Mouse (Mus musculus) liver, embryonic 13.5 days (tissue): ENCODE results near the gene Bik. TPM values are rescaled to one million over a fixed set of nuclear protein-coding genes. Genes with fewer than 3 reads are reported as not detected.

Source experiments
- ATAC-seq: fragments of 200-750 bp; cut with Nextera tagmentation; 2 replicates; pipeline ENCODE4 v1.8.0; 2017; ENCODE audit warnings: low read depth, mild to moderate bottlenecking, moderate number of reproducible peaks, moderate library complexity
- DNase-seq: peaks from one replicate; pipeline ENCODE4 v3.0.0; 2022
- H3K27ac ChIP-seq: fragments of 300-500 bp; sonication (generic); 2 replicates; pipeline ENCODE4 v1.5.1; 2015; ENCODE audit warnings: moderate library complexity, mild to moderate bottlenecking, inconsistent platforms
- H3K27me3 ChIP-seq: fragments of 300-500 bp; sonication (generic); 2 replicates; pipeline ENCODE4 v1.6.1; 2015; ENCODE audit warnings: mild to moderate bottlenecking, inconsistent platforms
- H3K36me3 ChIP-seq: fragments of 300-500 bp; sonication (generic); 2 replicates; pipeline ENCODE4 v1.6.1; 2015; ENCODE audit warnings: mild to moderate bottlenecking, inconsistent platforms
- H3K4me1 ChIP-seq: fragments of 300-500 bp; sonication (generic); replicated peaks from 2 replicates; pipeline ENCODE4 v1.6.1; 2015; ENCODE audit warnings: inconsistent platforms
- H3K4me2 ChIP-seq: fragments of 300-500 bp; sonication (generic); 2 replicates; pipeline ENCODE4 v1.6.1; 2015; ENCODE audit warnings: inconsistent platforms, mild to moderate bottlenecking, moderate library complexity
- H3K4me3 ChIP-seq: fragments of 300-500 bp; sonication (generic); replicated peaks from 2 replicates; pipeline ENCODE4 v1.5.1; 2015; ENCODE audit warnings: mild to moderate bottlenecking, inconsistent platforms
- H3K9ac ChIP-seq: fragments of 300-500 bp; sonication (generic); 2 replicates; pipeline ENCODE4 v1.6.1; 2015; ENCODE audit warnings: mild to moderate bottlenecking, inconsistent platforms
- H3K9me3 ChIP-seq: fragments of 300-500 bp; sonication (generic); replicated peaks from 2 replicates; pipeline ENCODE4 v1.6.1; 2016; ENCODE audit warnings: inconsistent platforms
- WGBS: fragments of 180-500 bp; shearing (Covaris S2); methylation state at CpG from one replicate; pipeline ENCODE4 v1.1.7; 2015; ENCODE audit not compliant: insufficient replicate concordance; 5-methylcytosine and 5-hydroxymethylcytosine counted together
- microRNA-seq: library from miRNA; unstranded; fragments of <30 nt; microRNA quantifications from one replicate; pipeline ENCODE4, GENCODE M21; 2016
- polyA plus RNA-seq: library from polyadenylated mRNA; unstranded; fragments of >200 nt; fragmentation: Nextera tagmentation; extraction: Ambion mirVana; gene quantifications from 2 replicates; pipeline ENCODE4 v1.2.1, GENCODE M21; 2015

Bik gene
- polyA plus RNA-seq, 1 experiment from 2014 or later: 1.5 TPM

DNA sequence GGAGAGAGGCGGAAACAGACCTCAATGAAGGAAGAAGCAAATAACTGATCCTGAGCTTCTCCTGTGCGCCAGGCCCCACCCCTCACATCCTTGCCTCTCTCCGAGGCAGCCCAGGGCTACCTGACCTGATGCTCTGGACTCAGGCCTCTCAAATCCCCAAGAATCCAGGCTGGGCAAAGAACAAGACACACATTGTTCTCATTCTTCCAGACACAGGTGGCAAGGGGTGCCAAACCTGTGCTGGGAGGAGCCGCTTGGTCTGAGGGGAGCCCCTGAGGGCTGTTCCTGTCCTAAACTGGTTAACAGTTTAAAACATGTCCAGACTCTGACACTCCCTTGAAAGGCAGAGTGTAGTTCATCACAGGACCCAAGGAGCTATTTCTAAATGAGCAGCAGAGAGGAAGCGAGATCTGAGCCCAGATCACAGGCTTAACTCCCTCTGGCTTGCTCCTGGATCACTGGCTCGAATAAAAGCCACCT, 58.1 kb downstream of the Bik start:
- no peak overlapping the region for H3K9ac ChIP-seq
- ATAC-seq (no peak), DNase-seq (no peak)
- peaks cover 29% of the 10 kb centered on the region for H3K4me1 ChIP-seq
- H3K27me3 ChIP-seq: no peaks in the 10 kb centered on the region
- no peak overlapping the region for H3K4me2 ChIP-seq
- peak overlapping the region; percentile 78 for H3K27ac ChIP-seq
- no peak overlapping the region for H3K4me3 ChIP-seq
- peaks cover 13% of the 10 kb centered on the region for H3K9me3 ChIP-seq
- WGBS: 90% methylated on average over 6 of the region's 6 CpGs
- H3K36me3 ChIP-seq: peaks cover 100% of the 10 kb centered on the region

DNA sequence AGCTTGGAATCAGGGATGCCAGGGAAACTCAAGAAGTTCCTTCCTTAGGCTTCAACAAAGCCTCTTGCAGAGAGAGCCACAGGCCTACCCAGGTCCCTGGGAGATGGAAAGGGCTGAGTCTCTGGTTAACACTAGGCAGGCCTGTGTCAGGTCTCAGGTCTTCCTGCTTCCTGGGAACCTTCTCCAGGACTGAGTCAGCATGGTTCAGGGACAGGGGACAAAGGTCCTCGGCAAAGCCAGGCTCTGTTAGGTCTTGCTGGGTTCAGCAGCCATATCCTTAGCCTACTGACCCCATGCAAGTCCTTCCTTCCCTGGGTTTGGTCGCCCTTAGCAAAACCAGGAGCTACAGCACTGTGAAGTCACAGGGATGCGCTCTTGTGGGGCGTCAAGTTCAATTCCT, 64.2 kb downstream of the Bik start:
- peaks cover 56% of the 10 kb centered on the region for H3K36me3 ChIP-seq
- H3K9me3 ChIP-seq: peaks cover 12% of the 10 kb centered on the region
- ATAC-seq (no peak), DNase-seq (no peak)
- 91% methylated on average over 4 of the region's 4 CpGs for WGBS
- peak overlapping the region; percentile 94 for H3K9ac ChIP-seq
- no peaks in the 10 kb centered on the region for H3K27me3 ChIP-seq
- peak overlapping the region; percentile 100 for H3K27ac ChIP-seq
- H3K4me2 ChIP-seq: peak overlapping the region; percentile 98
- peaks cover 53% of the 10 kb centered on the region for H3K4me1 ChIP-seq
- H3K4me3 ChIP-seq: peak overlapping the region; percentile 81; the same call in 1 of the 2 replicates

DNA sequence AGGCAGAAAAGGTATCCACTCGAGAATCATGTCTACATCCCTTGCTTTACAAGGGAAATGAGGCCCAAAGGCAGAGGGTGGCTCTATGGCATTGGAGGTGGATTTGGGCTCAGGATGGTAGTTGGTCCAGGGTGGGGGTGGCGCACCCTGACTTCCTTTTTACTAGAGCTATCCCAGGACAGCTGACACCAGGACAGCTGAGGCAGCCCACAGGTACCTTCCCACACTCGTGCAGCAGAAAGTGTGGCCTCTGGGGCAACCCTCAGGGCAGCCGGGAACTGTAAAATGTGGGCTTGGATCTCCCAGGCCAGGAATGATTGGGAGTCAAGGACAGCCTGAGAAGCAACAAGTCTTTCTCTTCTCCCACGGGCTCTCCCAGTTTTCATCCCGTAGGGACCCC, 65.1 kb downstream of the Bik start:
- WGBS: 39% methylated on average over 6 of the region's 6 CpGs
- ATAC-seq (no peak), DNase-seq (no peak)
- H3K27ac ChIP-seq: peak overlapping the region; percentile 100
- H3K4me2 ChIP-seq: peak overlapping the region; percentile 98
- peaks cover 62% of the 10 kb centered on the region for H3K4me1 ChIP-seq
- peaks cover 46% of the 10 kb centered on the region for H3K36me3 ChIP-seq
- H3K4me3 ChIP-seq: peak overlapping the region; percentile 81
- peak overlapping the region; percentile 94 for H3K9ac ChIP-seq
- peaks cover 3% of the 10 kb centered on the region for H3K9me3 ChIP-seq
- H3K27me3 ChIP-seq: no peaks in the 10 kb centered on the region

DNA sequence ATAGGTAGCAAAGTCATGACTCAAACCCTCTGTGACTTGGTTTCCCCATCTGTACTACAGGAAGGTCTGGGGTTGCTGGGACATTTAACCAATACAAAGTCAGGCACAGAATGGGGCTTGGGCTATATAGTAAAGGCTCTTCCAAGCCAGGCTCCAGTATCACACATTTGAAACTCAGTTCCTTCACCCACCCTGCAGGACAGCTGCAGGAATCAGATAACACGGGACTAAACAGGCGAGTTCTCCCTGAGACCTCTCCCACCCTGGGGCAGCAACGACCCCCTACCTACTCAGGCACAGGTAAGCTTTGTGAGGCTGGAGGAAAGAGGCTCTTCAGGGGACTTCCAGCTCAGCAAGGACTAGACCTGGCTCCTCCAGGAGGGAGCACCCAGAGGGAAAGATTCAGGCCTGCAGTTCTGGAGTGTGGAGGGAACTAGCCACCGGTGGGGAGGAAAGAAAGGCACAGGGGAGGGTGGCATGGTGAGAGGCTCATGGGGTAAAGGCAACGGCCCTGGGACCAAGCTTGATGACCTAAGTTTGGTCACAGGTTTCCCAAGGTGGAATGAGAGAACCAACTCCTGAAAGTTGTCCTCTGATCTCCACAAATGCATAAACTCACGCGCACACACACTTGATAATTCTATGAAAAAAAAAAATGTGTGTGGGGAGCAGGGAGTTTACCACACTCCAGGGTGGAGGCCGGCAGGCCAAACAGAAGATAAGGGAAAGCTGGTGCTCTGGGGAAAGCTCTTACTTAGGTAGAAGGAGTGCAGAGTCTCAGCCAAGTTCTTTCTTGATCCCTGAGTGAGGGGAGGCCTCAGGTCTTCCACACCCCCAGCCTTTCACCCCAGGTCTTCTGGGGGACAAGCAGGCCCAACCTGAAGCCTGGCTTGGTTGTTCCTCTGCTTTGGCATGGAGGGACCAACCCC, 65.9 kb downstream of the Bik start:
- ATAC-seq: peak; percentile 77
- H3K4me2 ChIP-seq: peak overlapping the region; percentile 98

DNA sequence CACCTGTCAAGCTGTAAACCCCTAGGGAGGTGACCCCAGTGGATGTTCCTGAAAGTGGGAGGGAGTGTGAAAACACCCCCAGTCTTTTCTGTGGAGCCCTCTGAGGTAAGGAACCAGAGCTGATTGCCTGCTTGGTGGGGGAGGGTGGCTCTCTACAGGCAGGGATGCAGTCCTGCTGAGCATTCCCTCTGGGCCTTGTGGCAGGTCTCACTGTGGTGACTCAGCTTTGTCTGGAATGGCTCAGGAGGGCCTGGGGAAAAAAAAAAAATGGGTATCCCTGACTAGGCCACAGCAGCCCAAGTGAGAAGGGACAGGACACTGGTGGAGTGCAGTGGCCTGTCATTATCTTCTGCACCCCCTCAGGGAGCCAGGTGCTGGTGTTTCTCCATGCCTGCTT, 66.5 kb downstream of the Bik start:
- Histone ChIP-seq H3K36me3 (peaks cover 32% of the 10 kb centered on the region), H3K9ac (peak overlapping the region; percentile 94), H3K27me3 (no peaks in the 10 kb centered on the region), H3K4me1 (peaks cover 69% of the 10 kb centered on the region), H3K4me2 (peak overlapping the region; percentile 98), H3K9me3 (no peaks in the 10 kb centered on the region), H3K4me3 (peak overlapping the region; percentile 81), H3K27ac (peak overlapping the region; percentile 100)
- ATAC-seq (peak; percentile 37), DNase-seq (peak; percentile 54)

More for the DNA sequence above, 65.9 kb downstream of the Bik start:
- no peaks in the 10 kb centered on the region for H3K27me3 ChIP-seq
- peaks cover 69% of the 10 kb centered on the region for H3K4me1 ChIP-seq
- H3K27ac ChIP-seq: peak overlapping the region; percentile 100
- H3K9ac ChIP-seq: peak overlapping the region; percentile 94
- no peaks in the 10 kb centered on the region for H3K9me3 ChIP-seq
- H3K36me3 ChIP-seq: peaks cover 39% of the 10 kb centered on the region
- DNase-seq: peak; percentile 68
- WGBS: 11% methylated on average over 8 of the region's 8 CpGs
- peak overlapping the region; percentile 81 for H3K4me3 ChIP-seq

DNA sequence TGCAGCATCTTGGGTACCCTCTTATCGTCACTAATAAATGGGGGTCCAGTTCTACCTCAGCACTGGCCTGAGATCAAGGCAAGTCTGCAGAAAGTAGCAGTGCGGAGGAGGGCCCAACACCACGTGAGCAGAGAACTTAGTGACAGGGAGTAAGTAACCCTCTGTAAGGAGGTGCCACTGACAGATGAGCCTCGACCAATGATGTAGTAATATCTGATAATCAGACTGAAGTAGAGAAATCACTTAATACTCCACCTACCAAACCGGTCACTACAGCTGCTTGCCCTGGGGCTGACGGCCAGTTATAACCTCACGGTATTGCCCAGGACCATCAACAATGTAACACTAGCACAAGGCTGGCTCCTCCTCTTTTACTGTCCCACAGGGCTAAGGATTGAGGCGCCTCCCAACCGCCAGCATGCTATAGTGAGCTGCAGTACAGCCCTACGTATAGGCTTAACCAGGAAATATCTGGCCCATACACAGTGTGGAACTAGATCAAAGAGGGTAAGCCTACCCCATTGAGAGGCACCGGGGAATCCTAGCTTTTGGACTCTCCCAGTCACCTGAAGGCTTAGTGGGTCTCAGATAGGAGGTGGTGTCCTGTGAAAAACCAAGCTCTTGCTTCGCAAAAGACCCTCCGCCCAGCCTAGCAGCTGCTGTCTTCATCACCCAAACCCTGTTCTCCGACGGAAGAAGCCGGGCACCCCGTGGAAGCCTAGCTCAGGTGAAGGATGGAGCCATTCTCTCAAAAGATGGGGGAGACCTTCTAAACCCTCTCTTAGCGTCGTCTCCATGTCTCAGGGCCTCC, 67.2 kb downstream of the Bik start:
- Histone ChIP-seq H3K4me3 (peak overlapping the region; percentile 81), H3K9ac (peak overlapping the region; percentile 94), H3K36me3 (peaks cover 25% of the 10 kb centered on the region), H3K4me1 (peaks cover 69% of the 10 kb centered on the region), H3K27ac (peak overlapping the region; percentile 100), H3K9me3 (no peaks in the 10 kb centered on the region), H3K27me3 (no peaks in the 10 kb centered on the region), H3K4me2 (peak overlapping the region; percentile 98)
- ATAC-seq (peak; percentile 72), DNase-seq (peak; percentile 69)
- 6% methylated on average over 19 of the region's 19 CpGs for WGBS

Small RNA genes lying within 50 kb of the gene (microRNA-seq; reads per million reads assigned to microRNA genes)
- not detected for gene Gm24575

Other genes starting within 250 kb of the Bik start
- 15.2 and 16.2 TPM in 2 replicates for gene Arfgap3, start 176.6 kb upstream of the Bik start, polyA plus RNA-seq
- gene Pacsin2, start 62.3 kb upstream of the Bik start, polyA plus RNA-seq: 45.0 and 58.2 TPM in 2 replicates
- 7.2 and 7.4 TPM in 2 replicates for gene Ttll1, start 16.0 kb upstream of the Bik start, polyA plus RNA-seq
- 186 and 227 TPM in 2 replicates for gene Tspo, start 36.7 kb downstream of the Bik start, polyA plus RNA-seq
- 18.1 and 21.0 TPM in 2 replicates for gene Mcat, start 36.9 kb downstream of the Bik start, polyA plus RNA-seq
- 47.2 and 53.2 TPM in 2 replicates for gene Ttll12, start 68.3 kb downstream of the Bik start, polyA plus RNA-seq
- gene Scube1, start 198.2 kb downstream of the Bik start, polyA plus RNA-seq: 0.16 and 0.22 TPM in 2 replicates